Mouse (Mus musculus) Patski (cell line): ENCODE data around the gene Mmgt2. TPM values are rescaled to one million over a fixed set of nuclear protein-coding genes. Genes with fewer than 3 reads are reported as not detected.

ENCODE experiments used
- ATAC-seq: fragments of 100-300 bp; one replicate; pipeline ENCODE4 v1.8.0; 2021
- CTCF ChIA-PET: fragments of 350-600 bp; sonication (Branson Sonifier 250); formaldehyde crosslinking; loops from one replicate; lab custom pipeline; 2022; ENCODE audit warnings: inconsistent platforms; lab: Charles Lee
- POLR2A ChIA-PET: fragments of 350-600 bp; sonication (Branson Sonifier 250); formaldehyde crosslinking; loops from one replicate; lab custom pipeline; 2022; ENCODE audit warnings: antibody characterized with exemption, inconsistent platforms; lab: Charles Lee
- DNase-seq: peaks from one replicate; pipeline ENCODE4 v3.0.0-alpha.2; 2011; ENCODE audit warnings: low read depth, low spot score
- H3K27me3 ChIP-seq: fragments of 371-371 bp; one replicate; pipeline ENCODE4 v1.5.1; 2021
- CTCF ChIP-seq: fragments of 100-300 bp; IDR thresholded peaks from one replicate; pipeline ENCODE4 v1.5.1; 2021
- in situ Hi-C: fragments of 300-500 bp; cut with MboI; formaldehyde crosslinking; loops from 3 replicates; pipeline ENCODE4 v1.11.1; 2018; ENCODE audit warnings: low pct_unique_long_range_greater_than_20kb, mixed read lengths
- polyA plus RNA-seq: library from polyadenylated mRNA; unstranded; gene quantifications from one replicate; pipeline ENCODE4 v1.2.3, GENCODE M21; 2021

The Mmgt2 gene
- polyA plus RNA-seq, 1 experiment from 2014 or later, result 55.6 TPM

GRCm38 (mm10) chr11:62615456-62615855 is 33.0 kb upstream of the Mmgt2 start:
- DNase-seq (no peak), ATAC-seq (no peak)
- CTCF ChIA-PET, result interaction anchor here (1.3 kb wide), 1 partner anchor 45 kb away, joined by 3 read pairs; no protein-coding TSS in a partner anchor
- in situ Hi-C loops, result no loop called here
- H3K27me3 ChIP-seq, result no peaks in the 10 kb centered on the region
- POLR2A ChIA-PET, result no interaction called here
- no peak for TF ChIP-seq CTCF

GRCm38 (mm10) chr11:62621079-62621478 is 27.4 kb upstream of the Mmgt2 start:
- in situ Hi-C loops, result no loop called here

GRCm38 (mm10) chr11:62621586-62622283 is 26.7 kb upstream of the Mmgt2 start:
- POLR2A ChIA-PET, result no interaction called here
- CTCF ChIA-PET, result interaction anchor here (2.1 kb wide), 1 partner anchor 54 kb away, joined by 6 read pairs; no protein-coding TSS in a partner anchor
- ATAC-seq, result no peak
- no peaks in the 10 kb centered on the region for H3K27me3 ChIP-seq
- in situ Hi-C loops, result no loop called here
- no peak for DNase-seq
- TF ChIP-seq CTCF, result no peak

More at GRCm38 (mm10) chr11:62621079-62621478, 27.4 kb upstream of the Mmgt2 start:
- TF ChIP-seq CTCF, result no peak
- DNase-seq (no peak), ATAC-seq (no peak)
- H3K27me3 ChIP-seq, result no peaks in the 10 kb centered on the region
- ChIA-PET CTCF (interaction anchor here (1.1 kb wide), 1 partner anchor 29 kb away, joined by 3 read pairs; no protein-coding TSS in a partner anchor), POLR2A (no interaction called here)

- no peaks in the 10 kb centered on the region for H3K27me3 ChIP-seq
- ChIA-PET CTCF (interaction anchor here (0.7 to 2.1 kb wide), 3 partner anchors 11 to 53 kb away, joined by 3 to 6 read pairs (median 3); no protein-coding TSS in a partner anchor), POLR2A (interaction anchor here (0.6 kb wide), 1 partner anchor 22 kb away, joined by 3 read pairs; no protein-coding TSS in a partner anchor)
- TF ChIP-seq CTCF, result no peak
- DNase-seq (no peak), ATAC-seq (no peak)
- in situ Hi-C loops, result no loop called here
Measured at GRCm38 (mm10) chr11:62622850-62623249, 25.6 kb upstream of the Mmgt2 start.

- TF ChIP-seq CTCF, result no peak
- no peak for ATAC-seq
- no peak for DNase-seq
- ChIA-PET CTCF (interaction anchor here (1.1 kb wide), 1 partner anchor 10 kb away, joined by 3 read pairs; no protein-coding TSS in a partner anchor), POLR2A (no interaction called here)
- in situ Hi-C loops, result no loop called here
- H3K27me3 ChIP-seq, result no peaks in the 10 kb centered on the region
Measured at GRCm38 (mm10) chr11:62624341-62625291, 23.8 kb upstream of the Mmgt2 start.

GRCm38 (mm10) chr11:62629352-62630224 is 18.9 kb upstream of the Mmgt2 start:
- in situ Hi-C loops, result no loop called here
- CTCF ChIA-PET, result interaction anchor here (1.4 to 3.7 kb wide), 2 partner anchors 16 to 26 kb away, joined by 4 to 10 read pairs; no protein-coding TSS in a partner anchor
- no peak for TF ChIP-seq CTCF
- DNase-seq (no peak), ATAC-seq (no peak)
- no peaks in the 10 kb centered on the region for H3K27me3 ChIP-seq
- POLR2A ChIA-PET, result interaction anchor here (0.7 kb wide), 1 partner anchor 22 kb away, joined by 3 read pairs; no protein-coding TSS in a partner anchor

GRCm38 (mm10) chr11:62630225-62630821 is 18.1 kb upstream of the Mmgt2 start:
- POLR2A ChIA-PET, result interaction anchor here (0.7 kb wide), 1 partner anchor 27 kb away, joined by 3 read pairs; no protein-coding TSS in a partner anchor
- in situ Hi-C loops, result no loop called here
- no peak for DNase-seq
- CTCF ChIA-PET, result interaction anchor here (0.8 to 3.7 kb wide), 2 partner anchors 11 to 17 kb away, joined by 4 to 10 read pairs; no protein-coding TSS in a partner anchor
- no peak for ATAC-seq
- TF ChIP-seq CTCF, result no peak
- no peaks in the 10 kb centered on the region for H3K27me3 ChIP-seq

- CTCF ChIA-PET, result interaction anchor here (0.8 to 3.7 kb wide), 2 partner anchors 11 to 17 kb away, joined by 4 to 10 read pairs; no protein-coding TSS in a partner anchor
- no peak for TF ChIP-seq CTCF
- DNase-seq, result no peak
- ATAC-seq, result no peak
- in situ Hi-C loops, result no loop called here
- POLR2A ChIA-PET, result interaction anchor here (0.7 kb wide), 1 partner anchor 28 kb away, joined by 3 read pairs; no protein-coding TSS in a partner anchor
- no peaks in the 10 kb centered on the region for H3K27me3 ChIP-seq
Measured at GRCm38 (mm10) chr11:62631138-62631537, 17.3 kb upstream of the Mmgt2 start.

GRCm38 (mm10) chr11:62635406-62635805 is 13.1 kb upstream of the Mmgt2 start:
- TF ChIP-seq CTCF, result no peak
- no peaks in the 10 kb centered on the region for H3K27me3 ChIP-seq
- DNase-seq (no peak), ATAC-seq (no peak)
- in situ Hi-C loops, result no loop called here
- POLR2A ChIA-PET, result interaction anchor here (0.7 kb wide), 1 partner anchor 18 kb away, joined by 3 read pairs; no protein-coding TSS in a partner anchor
- CTCF ChIA-PET, result interaction anchor here (0.8 kb wide), 1 partner anchor 16 kb away, joined by 4 read pairs; no protein-coding TSS in a partner anchor
